Mouse (Mus musculus) heart, adult 8-10 months (tissue): Measurements from ENCODE around the gene P2rx7. TPM values are rescaled to one million over a fixed set of nuclear protein-coding genes. Genes with fewer than 3 reads are reported as not detected.

Experiments used
- DNase-seq: peaks from one replicate; pipeline ENCODE4 v3.0.0; 2022; ENCODE audit warnings: low spot score
- total RNA-seq, 4 experiments: library from RNA; stranded (reverse); gene quantifications; 2 replicates each; pipeline ENCODE4 v1.2.4; 2022

P2rx7 gene
- total RNA-seq, 4 experiments from 2014 or later: 3.1 to 3.6 (median 3.4) TPM

GRCm38 (mm10) chr5:122690486-122690885 lies 46.8 kb downstream of the P2rx7 start:
- DNase-seq: no peak

- no peak for DNase-seq
Measured at GRCm38 (mm10) chr5:122693431-122694207, 49.9 kb downstream of the P2rx7 start.

- no peak for DNase-seq
Measured at GRCm38 (mm10) chr5:122695516-122695915, 51.8 kb downstream of the P2rx7 start.

DNA sequence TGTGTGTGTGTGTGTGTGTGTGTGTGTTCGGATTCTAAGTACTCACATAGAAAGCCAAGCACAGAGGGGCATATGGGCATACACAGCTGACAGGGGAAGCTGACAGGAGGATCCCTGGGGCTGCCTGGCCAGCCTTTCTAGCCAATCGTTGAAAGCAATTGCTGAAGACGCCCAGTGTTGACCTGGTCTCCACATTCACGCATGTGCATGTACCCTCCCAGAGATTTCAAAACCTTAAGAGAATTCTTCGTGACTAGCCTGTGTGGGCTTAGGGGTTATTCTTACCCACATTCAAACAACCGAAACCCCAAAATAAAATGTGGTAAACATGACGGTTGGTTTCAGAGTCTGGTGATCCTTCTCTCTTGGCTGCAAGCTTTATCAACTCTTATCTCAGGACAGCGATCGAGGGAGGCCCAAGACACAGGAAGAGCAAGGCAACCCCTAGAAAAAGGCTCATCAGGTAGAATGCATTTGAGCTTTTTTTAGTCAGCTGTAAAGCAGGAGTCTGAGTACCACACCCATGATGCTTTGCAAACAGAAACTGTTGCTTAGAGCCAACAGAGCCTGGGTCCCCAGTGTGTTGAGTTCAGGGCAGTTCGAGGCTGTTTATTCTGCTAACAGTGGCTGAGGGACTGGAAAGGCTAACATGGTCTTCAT lies 54.5 kb downstream of the P2rx7 start:
- peak; percentile 21 for DNase-seq

GRCm38 (mm10) chr5:122698701-122699060 lies 55.0 kb downstream of the P2rx7 start:
- no peak for DNase-seq

- DNase-seq: no peak
Measured at GRCm38 (mm10) chr5:122700109-122700836, 56.6 kb downstream of the P2rx7 start.

- no peak for DNase-seq
Measured at GRCm38 (mm10) chr5:122700837-122701212, 57.1 kb downstream of the P2rx7 start.

GRCm38 (mm10) chr5:122702156-122702555 lies 58.4 kb downstream of the P2rx7 start:
- peak; percentile 38 for DNase-seq

DNA sequence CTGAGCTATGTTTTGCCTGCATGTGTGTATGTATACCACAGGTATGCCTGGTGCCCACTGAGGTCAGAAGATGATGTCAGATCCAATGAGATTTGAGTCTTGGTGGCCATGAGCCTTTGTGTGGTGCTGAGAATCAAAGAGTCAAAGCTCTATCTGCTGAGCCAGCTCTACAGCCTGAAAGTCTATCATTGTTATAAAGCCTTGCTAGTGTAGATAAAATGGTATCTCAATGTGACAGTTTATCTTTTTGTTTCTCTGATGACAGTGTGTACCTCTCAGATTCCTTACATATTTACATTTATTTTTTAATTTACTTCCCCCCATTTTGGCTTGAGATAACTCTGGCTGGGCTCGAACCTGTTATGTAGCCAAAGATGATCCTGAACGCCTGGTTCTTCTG lies 59.9 kb downstream of the P2rx7 start:
- DNase-seq: no peak

GRCm38 (mm10) chr5:122704571-122704970 lies 60.9 kb downstream of the P2rx7 start:
- DNase-seq: no peak

- DNase-seq: no peak
Measured at GRCm38 (mm10) chr5:122705174-122705573, 61.5 kb downstream of the P2rx7 start.

DNA sequence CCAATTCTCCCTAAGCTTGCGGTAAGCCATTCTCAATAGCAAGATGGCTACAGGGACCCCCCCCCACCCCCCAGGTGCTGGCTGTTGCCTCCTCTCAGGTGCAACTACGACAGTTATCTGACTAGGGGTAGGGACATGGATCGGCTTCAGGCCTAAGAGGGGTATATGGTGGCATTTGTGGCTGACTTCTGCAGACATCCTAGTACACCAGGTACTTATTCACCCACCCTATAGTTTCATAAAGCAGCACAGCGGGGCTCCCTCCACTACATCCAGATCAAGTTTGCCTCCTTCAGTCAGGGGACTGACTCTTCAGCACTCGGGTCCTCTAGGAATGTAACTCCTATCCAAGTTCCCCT lies 63.2 kb downstream of the P2rx7 start:
- no peak for DNase-seq

GRCm38 (mm10) chr5:122707276-122708181 lies 63.8 kb downstream of the P2rx7 start, which contains the start of gene P2rx4:
Gene P2rx4 (plus strand): TSS chr5:122707544.
- peak; percentile 83 for DNase-seq

GRCm38 (mm10) chr5:122708819-122709218 lies 65.1 kb downstream of the P2rx7 start:
- no peak for DNase-seq

DNA sequence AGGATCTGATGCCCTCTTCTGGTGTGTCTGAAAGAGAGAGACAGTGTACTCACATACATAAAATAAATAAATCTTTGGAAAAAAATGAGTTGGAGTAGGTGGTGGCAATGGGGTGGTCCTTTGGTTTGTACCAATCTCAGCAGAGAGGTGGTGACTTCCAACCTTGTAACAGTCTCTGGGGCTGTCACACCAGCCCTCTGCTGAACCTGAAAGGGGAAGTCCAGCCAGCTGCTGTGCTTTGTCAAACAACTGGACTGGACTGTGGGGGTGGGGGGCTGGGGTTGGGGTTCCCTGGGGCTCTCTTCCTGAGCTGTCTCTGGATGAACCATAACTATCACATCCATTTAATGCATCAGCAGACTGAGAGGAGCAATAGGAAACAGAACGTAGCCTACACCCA lies 72.0 kb downstream of the P2rx7 start:
- no peak for DNase-seq

GRCm38 (mm10) chr5:122716793-122717192 lies 73.1 kb downstream of the P2rx7 start:
- no peak for DNase-seq

- DNase-seq: no peak
Measured at GRCm38 (mm10) chr5:122718400-122718799, 74.7 kb downstream of the P2rx7 start.

DNA sequence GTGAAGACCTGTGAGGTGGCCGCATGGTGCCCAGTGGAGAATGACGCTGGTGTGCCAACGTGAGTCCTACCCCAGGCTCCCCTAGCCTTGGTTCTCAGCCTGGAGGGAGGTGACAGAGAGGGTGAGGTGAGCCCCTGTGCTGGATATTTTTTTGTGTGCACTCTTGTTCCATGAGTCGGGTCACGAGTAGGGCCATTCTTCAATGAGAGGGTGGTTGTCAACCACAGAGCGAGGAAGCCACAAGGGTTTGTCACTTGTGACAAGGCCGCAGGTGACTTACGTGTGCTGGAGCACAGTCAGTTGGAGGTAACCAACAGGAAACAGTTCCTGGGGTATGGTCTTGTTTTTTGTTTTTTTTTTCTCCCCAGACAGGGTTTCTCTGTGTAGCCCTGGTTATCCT lies 75.5 kb downstream of the P2rx7 start:
- DNase-seq: no peak

GRCm38 (mm10) chr5:122725453-122725852 lies 81.7 kb downstream of the P2rx7 start:
- no peak for DNase-seq

GRCm38 (mm10) chr5:122726068-122726467 lies 82.4 kb downstream of the P2rx7 start:
- peak; percentile 71 for DNase-seq

- no peak for DNase-seq
Measured at GRCm38 (mm10) chr5:122726595-122726994, 82.9 kb downstream of the P2rx7 start.

DNA sequence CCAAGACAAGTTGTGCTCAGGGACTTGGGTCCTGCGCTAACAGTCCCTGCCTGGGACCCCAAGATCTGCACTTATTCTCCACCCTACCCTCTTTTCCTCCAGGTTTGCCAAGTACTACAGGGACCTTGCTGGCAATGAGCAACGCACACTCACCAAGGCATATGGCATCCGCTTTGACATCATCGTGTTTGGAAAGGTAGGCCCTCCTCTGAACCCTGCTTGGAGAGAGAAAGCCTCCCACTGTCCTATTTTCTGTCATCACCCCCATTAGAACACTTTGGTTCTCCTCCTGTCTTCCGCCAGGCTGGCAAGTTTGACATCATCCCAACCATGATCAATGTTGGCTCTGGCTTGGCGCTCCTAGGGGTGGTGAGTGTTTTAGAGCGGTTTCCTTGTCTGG lies 83.4 kb downstream of the P2rx7 start:
- DNase-seq: no peak
